Mouse (Mus musculus) midbrain, postnatal 0 days (tissue): ENCODE results near the gene Tm4sf5. TPM values are rescaled to one million over a fixed set of nuclear protein-coding genes. Genes with fewer than 3 reads are reported as not detected.

Experiments used
- ATAC-seq: fragments of 200-750 bp; cut with Nextera tagmentation; 2 replicates; pipeline ENCODE4 v1.8.0; 2017; ENCODE audit warnings: moderate number of reproducible peaks, mild to moderate bottlenecking, moderate TSS enrichment, moderate library complexity; ENCODE audit not compliant: low FRiP score
- DNase-seq: peaks from one replicate; pipeline ENCODE4 v3.0.0-alpha.2; 2015; ENCODE audit warnings: low spot score
- H3K27ac ChIP-seq: fragments of 300-500 bp; sonication (generic); 2 replicates; pipeline ENCODE4 v1.5.1; 2014; ENCODE audit warnings: low read depth, mild to moderate bottlenecking, low read length, mixed read lengths
- H3K27me3 ChIP-seq: fragments of 300-500 bp; sonication (generic); 2 replicates; pipeline ENCODE4 v1.6.1; 2014; ENCODE audit warnings: low read length, control low read depth, mixed read lengths; ENCODE audit not compliant: insufficient read depth
- H3K36me3 ChIP-seq: fragments of 300-500 bp; sonication (generic); 2 replicates; pipeline ENCODE4 v1.6.1; 2014; ENCODE audit warnings: low read length, control low read depth, mixed read lengths; ENCODE audit not compliant: insufficient read depth
- H3K4me1 ChIP-seq: fragments of 300-500 bp; sonication (generic); 2 replicates; pipeline ENCODE4 v1.6.1; 2014; ENCODE audit warnings: mild to moderate bottlenecking, control low read depth, antibody characterized with exemption, low read length, mixed read lengths; ENCODE audit not compliant: insufficient read depth
- H3K4me2 ChIP-seq: fragments of 300-500 bp; sonication (generic); 2 replicates; pipeline ENCODE4 v1.6.1; 2014; ENCODE audit warnings: low read depth, mild to moderate bottlenecking, low read length, mixed read lengths; ENCODE audit not compliant: poor library complexity, severe bottlenecking
- H3K4me3 ChIP-seq: fragments of 300-500 bp; sonication (generic); 2 replicates; pipeline ENCODE4 v1.5.1; 2014; ENCODE audit warnings: low read depth, mild to moderate bottlenecking, low read length, moderate library complexity
- H3K9ac ChIP-seq: fragments of 300-500 bp; sonication (generic); replicated peaks from 2 replicates; pipeline ENCODE4 v1.6.1; 2014; ENCODE audit warnings: mild to moderate bottlenecking, low read length, moderate library complexity, mixed read lengths; ENCODE audit not compliant: poor library complexity, severe bottlenecking
- H3K9me3 ChIP-seq: fragments of 300-500 bp; sonication (generic); 2 replicates; pipeline ENCODE4 v1.6.1; 2016; ENCODE audit warnings: low read length, control low read depth
- CTCF ChIP-seq: IDR thresholded peaks from 2 replicates; pipeline ENCODE4 v1.5.1; 2016; ENCODE audit warnings: antibody characterized with exemption, mild to moderate bottlenecking
- whole genome bisulfite sequencing: fragments of 180-500 bp; shearing (Covaris S2); extraction: QIAGEN DNeasy Blood & Tissue Kit; methylation state at CpG from one replicate; pipeline ENCODE4 v1.1.7; 2014; 5-methylcytosine and 5-hydroxymethylcytosine counted together
- polyA plus RNA-seq: library from polyadenylated mRNA; unstranded; fragments of >200 nt; fragmentation: Nextera tagmentation; extraction: Ambion mirVana; gene quantifications from 2 replicates; pipeline ENCODE4 v1.2.1, GENCODE M21; 2015
- total RNA-seq: library from RNA; depleted of rRNA; stranded (reverse); fragments of >200 nt; gene quantifications from 2 replicates; pipeline ENCODE4 v1.2.3, GENCODE M21; 2014; rRNA removed

Gene Tm4sf5
- total and polyA plus RNA-seq, 2 experiments from 2014 or later, result 12.1 to 19.8 TPM

GRCm38 (mm10) chr11:70544496-70544895, 39.5 kb downstream of the Tm4sf5 start:
- Histone ChIP-seq H3K4me3 (no peak overlapping the region), H3K27me3 (no peaks in the 10 kb centered on the region), H3K36me3 (no peaks in the 10 kb centered on the region), H3K27ac (no peak overlapping the region), H3K9ac (no peak overlapping the region), H3K4me1 (no peaks in the 10 kb centered on the region), H3K4me2 (no peak overlapping the region), H3K9me3 (no peaks in the 10 kb centered on the region)
- ATAC-seq, result no peak
- 79% methylated on average over 7 of the region's 7 CpGs for WGBS
- DNase-seq, result no peak
- no peak for TF ChIP-seq CTCF

- TF ChIP-seq CTCF, result no peak
- Histone ChIP-seq H3K27me3 (no peaks in the 10 kb centered on the region), H3K36me3 (peaks cover 16% of the 10 kb centered on the region), H3K9me3 (no peaks in the 10 kb centered on the region), H3K27ac (no peak overlapping the region), H3K4me1 (no peaks in the 10 kb centered on the region), H3K4me3 (no peak overlapping the region), H3K4me2 (no peak overlapping the region), H3K9ac (no peak overlapping the region)
- ATAC-seq, result no peak
- no peak for DNase-seq
- 90% methylated on average over 8 of the region's 8 CpGs for WGBS
Observed at GRCm38 (mm10) chr11:70551526-70551925, 46.5 kb downstream of the Tm4sf5 start.

- Histone ChIP-seq H3K9me3 (no peaks in the 10 kb centered on the region), H3K4me2 (no peak overlapping the region), H3K4me1 (no peaks in the 10 kb centered on the region), H3K36me3 (peaks cover 21% of the 10 kb centered on the region), H3K27ac (no peak overlapping the region), H3K9ac (no peak overlapping the region), H3K4me3 (no peak overlapping the region), H3K27me3 (no peaks in the 10 kb centered on the region)
- DNase-seq (no peak), ATAC-seq (no peak)
- TF ChIP-seq CTCF, result no peak
- 38% methylated on average over 7 of the region's 7 CpGs for WGBS
Observed at GRCm38 (mm10) chr11:70553940-70554339, 48.9 kb downstream of the Tm4sf5 start.

- H3K9me3 ChIP-seq, result no peaks in the 10 kb centered on the region
- no peaks in the 10 kb centered on the region for H3K27me3 ChIP-seq
- H3K9ac ChIP-seq, result no peak overlapping the region
- 90% methylated on average over 9 of the region's 9 CpGs for WGBS
- no peak overlapping the region for H3K4me3 ChIP-seq
- DNase-seq (no peak), ATAC-seq (no peak)
- peaks cover 21% of the 10 kb centered on the region for H3K36me3 ChIP-seq
- H3K4me1 ChIP-seq, result no peaks in the 10 kb centered on the region
- TF ChIP-seq CTCF, result no peak; the same call in 1 of the 2 replicates
- no peak overlapping the region for H3K4me2 ChIP-seq
- no peak overlapping the region for H3K27ac ChIP-seq
Observed at GRCm38 (mm10) chr11:70557545-70557944, 52.5 kb downstream of the Tm4sf5 start.

Other genes starting within 250 kb of the Tm4sf5 start
- gene Alox12, start 249.9 kb upstream of the Tm4sf5 start, total RNA-seq, result 0.16 and 0.57 TPM in 2 replicates
- gene Alox12, start 249.9 kb upstream of the Tm4sf5 start, polyA plus RNA-seq, result 0.29 and 0.35 TPM in 2 replicates
- gene Alox12e, start 182.6 kb upstream of the Tm4sf5 start, total RNA-seq, result 0.05 TPM in 1 of 2 replicates, not detected in the other
- 0.16 and 0.31 TPM in 2 replicates for gene Alox12e, start 182.6 kb upstream of the Tm4sf5 start, polyA plus RNA-seq
- gene Alox15, start 153.2 kb upstream of the Tm4sf5 start, total RNA-seq, result not detected in 2 replicates
- 0.16 and 0.28 TPM in 2 replicates for gene Alox15, start 153.2 kb upstream of the Tm4sf5 start, polyA plus RNA-seq
- gene Pelp1, start 95.2 kb upstream of the Tm4sf5 start, total RNA-seq, result 35.6 and 55.1 TPM in 2 replicates
- gene Pelp1, start 95.2 kb upstream of the Tm4sf5 start, polyA plus RNA-seq, result 28.0 and 28.3 TPM in 2 replicates
- gene Arrb2, start 72.6 kb upstream of the Tm4sf5 start, total RNA-seq, result 99.9 and 119 TPM in 2 replicates
- gene Arrb2, start 72.6 kb upstream of the Tm4sf5 start, polyA plus RNA-seq, result 55.0 and 55.6 TPM in 2 replicates
- gene Med11, start 53.3 kb upstream of the Tm4sf5 start, total RNA-seq, result 23.7 and 30.1 TPM in 2 replicates
- 28.2 and 36.8 TPM in 2 replicates for gene Med11, start 53.3 kb upstream of the Tm4sf5 start, polyA plus RNA-seq
- gene Zmynd15, start 45.8 kb upstream of the Tm4sf5 start, total RNA-seq, result 0.44 and 0.71 TPM in 2 replicates
- gene Zmynd15, start 45.8 kb upstream of the Tm4sf5 start, polyA plus RNA-seq, result 0.47 and 0.70 TPM in 2 replicates
- gene Cxcl16, start 45.3 kb upstream of the Tm4sf5 start, total RNA-seq, result 1.2 and 1.9 TPM in 2 replicates
- 3.1 and 3.2 TPM in 2 replicates for gene Cxcl16, start 45.3 kb upstream of the Tm4sf5 start, polyA plus RNA-seq
- not detected in 2 replicates for gene Vmo1, start 9.4 kb downstream of the Tm4sf5 start, total RNA-seq
- 0.53 and 0.65 TPM in 2 replicates for gene Vmo1, start 9.4 kb downstream of the Tm4sf5 start, polyA plus RNA-seq
- not detected in 2 replicates for gene Gltpd2, start 14.0 kb downstream of the Tm4sf5 start, total RNA-seq
- gene Gltpd2, start 14.0 kb downstream of the Tm4sf5 start, polyA plus RNA-seq, result 0.21 and 0.25 TPM in 2 replicates
- 455 and 493 TPM in 2 replicates for gene Psmb6, start 20.1 kb downstream of the Tm4sf5 start, total RNA-seq
- gene Psmb6, start 20.1 kb downstream of the Tm4sf5 start, polyA plus RNA-seq, result 818 and 874 TPM in 2 replicates
- not detected in 2 replicates for gene Gm40193, start 27.7 kb downstream of the Tm4sf5 start, total RNA-seq
- gene Gm40193, start 27.7 kb downstream of the Tm4sf5 start, polyA plus RNA-seq, result not detected in 2 replicates
- 46.8 and 71.5 TPM in 2 replicates for gene Pld2, start 34.8 kb downstream of the Tm4sf5 start, total RNA-seq
- 18.0 and 19.4 TPM in 2 replicates for gene Pld2, start 34.8 kb downstream of the Tm4sf5 start, polyA plus RNA-seq
- gene Mink1, start 57.6 kb downstream of the Tm4sf5 start, total RNA-seq, result 80.9 and 82.1 TPM in 2 replicates
- 15.6 and 17.1 TPM in 2 replicates for gene Mink1, start 57.6 kb downstream of the Tm4sf5 start, polyA plus RNA-seq
- not detected in 2 replicates for gene 4930544D05Rik, start 110.6 kb downstream of the Tm4sf5 start, total RNA-seq
- gene 4930544D05Rik, start 110.6 kb downstream of the Tm4sf5 start, polyA plus RNA-seq, result not detected in 2 replicates
- not detected in 2 replicates for gene Chrne, start 114.0 kb downstream of the Tm4sf5 start, total RNA-seq
- gene Chrne, start 114.0 kb downstream of the Tm4sf5 start, polyA plus RNA-seq, result 0.78 and 1.1 TPM in 2 replicates
- not detected in 2 replicates for gene Gp1ba, start 133.9 kb downstream of the Tm4sf5 start, total RNA-seq
- gene Gp1ba, start 133.9 kb downstream of the Tm4sf5 start, polyA plus RNA-seq, result 0.16 and 0.29 TPM in 2 replicates
- 69.1 and 74.4 TPM in 2 replicates for gene Rnf167, start 142.0 kb downstream of the Tm4sf5 start, total RNA-seq
- 95.8 and 97.2 TPM in 2 replicates for gene Rnf167, start 142.0 kb downstream of the Tm4sf5 start, polyA plus RNA-seq
- gene Slc25a11, start 142.2 kb downstream of the Tm4sf5 start, total RNA-seq, result 140 and 159 TPM in 2 replicates
- gene Slc25a11, start 142.2 kb downstream of the Tm4sf5 start, polyA plus RNA-seq, result 160 and 176 TPM in 2 replicates
- gene Pfn1, start 149.4 kb downstream of the Tm4sf5 start, total RNA-seq, result 438 and 486 TPM in 2 replicates
- gene Pfn1, start 149.4 kb downstream of the Tm4sf5 start, polyA plus RNA-seq, result 600 and 608 TPM in 2 replicates
- 7.2 and 9.9 TPM in 2 replicates for gene Eno3, start 152.0 kb downstream of the Tm4sf5 start, total RNA-seq
- 5.8 and 7.6 TPM in 2 replicates for gene Eno3, start 152.0 kb downstream of the Tm4sf5 start, polyA plus RNA-seq
- 41.9 and 45.3 TPM in 2 replicates for gene Spag7, start 164.2 kb downstream of the Tm4sf5 start, total RNA-seq
- 125 and 131 TPM in 2 replicates for gene Spag7, start 164.2 kb downstream of the Tm4sf5 start, polyA plus RNA-seq
- gene Camta2, start 182.9 kb downstream of the Tm4sf5 start, total RNA-seq, result 20.3 and 24.0 TPM in 2 replicates
- 23.6 and 24.5 TPM in 2 replicates for gene Camta2, start 182.9 kb downstream of the Tm4sf5 start, polyA plus RNA-seq
- 1.7 and 4.8 TPM in 2 replicates for gene Inca1, start 194.9 kb downstream of the Tm4sf5 start, total RNA-seq
- gene Inca1, start 194.9 kb downstream of the Tm4sf5 start, polyA plus RNA-seq, result 2.1 and 2.2 TPM in 2 replicates
- 30.9 and 31.7 TPM in 2 replicates for gene Kif1c, start 195.3 kb downstream of the Tm4sf5 start, total RNA-seq
- gene Kif1c, start 195.3 kb downstream of the Tm4sf5 start, polyA plus RNA-seq, result 1.6 and 1.9 TPM in 2 replicates